Mouse (Mus musculus): ENCODE measurements around the gene Prpf19. TPM values are rescaled to one million over a fixed set of nuclear protein-coding genes. Genes with fewer than 3 reads are reported as not detected.

Gene Prpf19
- polyA plus RNA-seq (2015; fragmentation: Nextera tagmentation; extraction: Ambion mirVana), result 17.2 and 19.5 TPM in 2 replicates

GRCm38 (mm10) chr19:10895016-10895528, at the start of gene Prpf19:
Gene Prpf19, plus strand, starts transcription at chr19:10895231.

GRCm38 (mm10) chr19:10869886-10870527, 25.0 kb upstream of the Prpf19 start, which contains the start of gene Tmem132a:
Gene Tmem132a, minus strand, starts transcription at chr19:10869940.

GRCm38 (mm10) chr19:10881426-10882154, 13.4 kb upstream of the Prpf19 start, which contains the start of gene Tmem109:
Gene Tmem109, minus strand, starts transcription at chr19:10882001.

GRCm38 (mm10) chr19:10920532-10920931, 25.5 kb downstream of the Prpf19 start, which contains the start of gene Zp1:
Gene Zp1, minus strand, starts transcription at chr19:10920632.

GRCm38 (mm10) chr19:10937110-10937563, 42.1 kb downstream of the Prpf19 start, which contains the start of gene Ptgdr2:
Gene Ptgdr2, plus strand, starts transcription at chr19:10937160.

GRCm38 (mm10) chr19:10949112-10949511, 54.1 kb downstream of the Prpf19 start, which contains the start of gene Ccdc86:
Gene Ccdc86, minus strand, starts transcription at chr19:10949266.

Other genes starting within 250 kb of the Prpf19 start
- gene Pga5, start 217.2 kb upstream of the Prpf19 start, polyA plus RNA-seq (2015; fragmentation: Nextera tagmentation; extraction: Ambion mirVana), result 2.0 and 2.3 TPM in 2 replicates
- 20.9 and 21.5 TPM in 2 replicates for gene Vps37c, start 206.5 kb upstream of the Prpf19 start, polyA plus RNA-seq (2015; fragmentation: Nextera tagmentation; extraction: Ambion mirVana)
- not detected in 2 replicates for gene Cd5, start 156.2 kb upstream of the Prpf19 start, polyA plus RNA-seq (2015; fragmentation: Nextera tagmentation; extraction: Ambion mirVana)
- not detected in 2 replicates for gene Cd6, start 65.2 kb upstream of the Prpf19 start, polyA plus RNA-seq (2015; fragmentation: Nextera tagmentation; extraction: Ambion mirVana)
- gene Slc15a3, start 55.5 kb upstream of the Prpf19 start, polyA plus RNA-seq (2015; fragmentation: Nextera tagmentation; extraction: Ambion mirVana), result 0.96 and 3.0 TPM in 2 replicates
- 11.1 and 12.4 TPM in 2 replicates for gene Tmem132a, start 25.3 kb upstream of the Prpf19 start, polyA plus RNA-seq (2015; fragmentation: Nextera tagmentation; extraction: Ambion mirVana)
- gene Tmem109, start 13.2 kb upstream of the Prpf19 start, polyA plus RNA-seq (2015; fragmentation: Nextera tagmentation; extraction: Ambion mirVana), result 119 and 130 TPM in 2 replicates
- 0.24 and 0.46 TPM in 2 replicates for gene Zp1, start 25.4 kb downstream of the Prpf19 start, polyA plus RNA-seq (2015; fragmentation: Nextera tagmentation; extraction: Ambion mirVana)
- gene Ptgdr2, start 41.9 kb downstream of the Prpf19 start, polyA plus RNA-seq (2015; fragmentation: Nextera tagmentation; extraction: Ambion mirVana), result 0.11 TPM in 1 of 2 replicates, not detected in the other
- gene Ccdc86, start 54.0 kb downstream of the Prpf19 start, polyA plus RNA-seq (2015; fragmentation: Nextera tagmentation; extraction: Ambion mirVana), result 20.8 and 21.6 TPM in 2 replicates
- gene Ms4a10, start 79.4 kb downstream of the Prpf19 start, polyA plus RNA-seq (2015; fragmentation: Nextera tagmentation; extraction: Ambion mirVana), result 0.17 and 0.27 TPM in 2 replicates
- gene Ms4a15, start 98.0 kb downstream of the Prpf19 start, polyA plus RNA-seq (2015; fragmentation: Nextera tagmentation; extraction: Ambion mirVana), result not detected in 2 replicates
- gene Ms4a18, start 122.8 kb downstream of the Prpf19 start, polyA plus RNA-seq (2015; fragmentation: Nextera tagmentation; extraction: Ambion mirVana), result not detected in 2 replicates
- gene Ms4a8a, start 185.9 kb downstream of the Prpf19 start, polyA plus RNA-seq (2015; fragmentation: Nextera tagmentation; extraction: Ambion mirVana), result 0.87 and 8.1 TPM in 2 replicates
- gene 1700017D01Rik, start 235.6 kb downstream of the Prpf19 start, polyA plus RNA-seq (2015; fragmentation: Nextera tagmentation; extraction: Ambion mirVana), result not detected in 2 replicates